Mouse (Mus musculus) testis, adult 2 months (tissue): ENCODE results near the gene Phgr1.

Source experiments
- CTCF ChIP-seq: fragments of 200-500 bp; IDR thresholded peaks from 2 replicates; pipeline ENCODE4 v1.5.1; 2012; ENCODE audit warnings: low read depth, mild to moderate bottlenecking, inconsistent platforms, low read length, moderate library complexity; ENCODE audit not compliant: control insufficient read depth, insufficient read depth, insufficient replicate concordance
- POLR2A ChIP-seq: fragments of 200-500 bp; IDR thresholded peaks from 2 replicates; pipeline ENCODE4 v1.6.1; 2012; ENCODE audit warnings: low read depth, mild to moderate bottlenecking, inconsistent platforms, low read length, moderate library complexity; ENCODE audit not compliant: control insufficient read depth

- no peak for TF ChIP-seq CTCF
- no peak for TF ChIP-seq POLR2A
These were observed 19.2 kb downstream of the Phgr1 start for GRCm38 (mm10) chr2:118791591-118792258.
